Comparison of ENCODE assay signal across 13 mouse cellular contexts in the genomic region with DNA sequence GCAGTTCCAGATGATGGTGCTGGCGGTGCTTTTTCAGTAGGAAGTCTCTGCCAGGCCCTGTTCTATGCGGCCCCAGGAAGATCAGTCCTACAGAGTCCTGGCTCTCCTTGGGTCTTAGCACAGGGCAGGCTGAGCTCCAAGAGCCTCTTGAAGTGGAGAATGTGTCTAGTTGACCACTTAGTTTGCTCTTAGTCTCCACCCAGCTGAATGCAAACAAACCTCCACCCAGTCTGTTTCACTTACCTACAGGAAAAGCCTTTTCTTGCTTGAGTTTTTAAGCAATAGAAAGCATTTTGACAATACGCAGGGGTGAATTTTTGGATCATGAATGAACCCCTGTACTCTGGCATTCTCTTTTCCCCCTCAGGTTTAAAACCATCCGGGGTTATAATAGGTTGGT. TPM values are rescaled to one million over a fixed set of nuclear protein-coding genes. Genes with fewer than 3 reads are reported as not detected.
DNase-seq lines count a peak whose midpoint lies in the region; ATAC-seq and TF ChIP-seq lines count a peak whose summit lies in the region.
"Had no signal": no experiment of that assay in that cellular context is flagged by ENCODE, and none has a peak within 500 bp of the region (broad histone marks: within the 10 kb centered on the region; RNA-seq: fewer than 3 reads in every experiment).

No protein-coding gene starts in this region.

- 81% methylated on average over 4 of the region's 4 CpGs for WGBS in forebrain, embryonic 10.5 days
- 74% methylated on average over 4 of the region's 4 CpGs for WGBS in forebrain, postnatal 0 days
- WGBS in spleen, adult 2 months = 81% methylated on average over 4 of the region's 4 CpGs

- H3K9me3 ChIP-seq in forebrain, embryonic 10.5 days = no peaks in the 10 kb centered on the region
- H3K9me3 ChIP-seq in forebrain, postnatal 0 days (ENCODE audit: low read length) = no peaks in the 10 kb centered on the region
- H3K9me3 ChIP-seq: embryonic facial prominence, embryonic 15.5 days; limb, embryonic 15.5 days had no signal

- TF ChIP-seq POLR2A in spleen, adult 2 months (IDR thresholded peaks at IDR 0.05; ENCODE audit: low read depth, low read length) = no peak

- DNase-seq in forebrain, embryonic 10.5 days (ENCODE audit: extremely low spot score, low spot score) = no peak
- no peak for DNase-seq in forebrain, postnatal 0 days
- DNase-seq in spleen, adult 2 months (ENCODE audit: low read depth in 1 of 2, low spot score in 2 of 2) = no peak
- DNase-seq in spleen, adult 12 weeks (ENCODE audit: low spot score) = no peak
- DNase-seq in lung, postnatal 10 days = peak; percentile 53
- DNase-seq in adrenal gland, postnatal 10 days = no peak
- no peak for DNase-seq in natural killer cell, adult 2 months (ENCODE audit: low spot score in 2 of 2)
- DNase-seq: cerebellum, adult 11 months; kidney, postnatal 25 days had no signal

- ATAC-seq in forebrain, postnatal 0 days = no peak
- no peak for ATAC-seq in megakaryocyte, adult 5-6 weeks (ENCODE audit: poor library complexity, severe bottlenecking)
- ATAC-seq: intestine, postnatal 0 days had no signal

- no peak overlapping the region for H3K4me2 ChIP-seq in forebrain, postnatal 0 days (ENCODE audit: low read depth)
- H3K4me2 ChIP-seq: embryonic facial prominence, embryonic 15.5 days; limb, embryonic 15.5 days had no signal

- H3K9ac ChIP-seq in forebrain, postnatal 0 days = no peak overlapping the region
- H3K9ac ChIP-seq: embryonic facial prominence, embryonic 15.5 days; limb, embryonic 15.5 days had no signal

- H3K4me3 ChIP-seq in forebrain, embryonic 10.5 days = no peak overlapping the region
- H3K4me3 ChIP-seq in forebrain, postnatal 0 days (ENCODE audit: low read depth, low read length) = no peak overlapping the region
- H3K4me3 ChIP-seq in spleen, adult 2 months (ENCODE audit: extremely low read depth, insufficient read depth, insufficient read length) = no peak overlapping the region
- H3K4me3 ChIP-seq: embryonic facial prominence, embryonic 15.5 days; limb, embryonic 15.5 days had no signal

- H3K4me1 ChIP-seq in forebrain, embryonic 10.5 days = peaks cover 54% of the 10 kb centered on the region
- H3K4me1 ChIP-seq in forebrain, postnatal 0 days (ENCODE audit: insufficient read depth) = peaks cover 6% of the 10 kb centered on the region
- H3K4me1 ChIP-seq in spleen, adult 2 months (ENCODE audit: control insufficient read depth, insufficient read depth, insufficient read length) = peaks cover 7% of the 10 kb centered on the region

- H3K36me3 ChIP-seq in forebrain, embryonic 10.5 days (replicated peaks) = peaks cover 13% of the 10 kb centered on the region
- H3K36me3 ChIP-seq in forebrain, postnatal 0 days (ENCODE audit: insufficient read depth) = no peaks in the 10 kb centered on the region
- H3K36me3 ChIP-seq in spleen, adult 2 months (ENCODE audit: control insufficient read depth, insufficient read depth, low read length) = no peaks in the 10 kb centered on the region
- H3K36me3 ChIP-seq: embryonic facial prominence, embryonic 15.5 days; limb, embryonic 15.5 days had no signal

- peak overlapping the region; percentile 57; the same call in 1 of the 2 replicates for H3K27ac ChIP-seq in forebrain, embryonic 10.5 days
- H3K27ac ChIP-seq in forebrain, postnatal 0 days (ENCODE audit: low read depth, low read length) = no peak overlapping the region
- H3K27ac ChIP-seq in spleen, adult 2 months (ENCODE audit: insufficient read depth, low read length) = peak overlapping the region; percentile 24; the same call in 1 of the 2 replicates
- H3K27ac ChIP-seq: embryonic facial prominence, embryonic 15.5 days; limb, embryonic 15.5 days had no signal

- H3K27me3 ChIP-seq in forebrain, embryonic 10.5 days (ENCODE audit: poor library complexity, severe bottlenecking) = no peaks in the 10 kb centered on the region
- H3K27me3 ChIP-seq in forebrain, postnatal 0 days (ENCODE audit: insufficient read depth, low read length) = no peaks in the 10 kb centered on the region
- H3K27me3 ChIP-seq in spleen, adult 2 months (ENCODE audit: control insufficient read depth, insufficient read depth, low read length) = peaks cover 2% of the 10 kb centered on the region; the same call in 1 of the 2 replicates
- H3K27me3 ChIP-seq: embryonic facial prominence, embryonic 15.5 days; limb, embryonic 15.5 days had no signal

- TF ChIP-seq CTCF in forebrain, postnatal 0 days (IDR thresholded peaks at IDR 0.05; ENCODE audit: low read depth) = no peak
- TF ChIP-seq CTCF in spleen, adult 2 months (IDR thresholded peaks at IDR 0.05; ENCODE audit: extremely low read depth, insufficient read depth, insufficient read length, insufficient replicate concordance) = no peak

RNA-seq across cellular contexts. Expression of a gene that starts 4.0 kb away (rescaled TPM):
- polyA plus RNA-seq in forebrain, embryonic 10.5 days (2016; fragmentation: Nextera tagmentation; extraction: Ambion mirVana) = 36.9 and 38.9 TPM in 2 replicates
- total RNA-seq in forebrain, postnatal 0 days (2014; rRNA removed) = 16.5 and 17.5 TPM in 2 replicates
- polyA plus RNA-seq in forebrain, postnatal 0 days (2015; fragmentation: Nextera tagmentation; extraction: Ambion mirVana) = 26.0 and 53.4 TPM in 2 replicates
- 43.1 and 48.1 TPM in 2 replicates for polyA plus RNA-seq in spleen, adult 2 months (2012; rRNA removed)
- 100 to 1,000 TPM in 1 of 2 experiments, 10 to 100 TPM in 1; 98.6 to 160 TPM for total RNA-seq in adrenal gland, postnatal 10 days (2021)
- total RNA-seq in megakaryocyte, adult 5-6 weeks (2015) = 57.9 and 69.2 TPM in 2 replicates
- total RNA-seq in megakaryocyte, adult 5-6 weeks (2017) = 73.5 and 121 TPM in 2 replicates
